Mouse (Mus musculus): ENCODE results near the gene Mpzl1.

DNA sequence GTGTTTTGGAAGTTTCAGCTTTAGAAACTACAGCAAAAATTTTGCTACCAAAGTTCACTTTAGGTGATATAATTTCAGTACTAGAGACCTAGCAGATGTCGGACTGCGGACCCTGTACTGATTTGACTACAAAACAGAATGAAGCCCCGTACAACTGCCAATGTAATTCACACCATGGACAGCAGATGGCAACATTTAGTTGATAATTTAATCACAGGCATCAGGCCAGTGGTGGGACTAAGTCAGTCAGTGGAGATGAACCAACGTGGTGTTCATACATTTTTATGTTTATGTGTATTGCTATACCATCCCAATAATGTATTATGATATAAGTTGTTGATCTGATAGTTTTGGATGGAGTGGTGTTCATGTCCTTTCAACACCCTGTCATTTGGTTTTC, 26.4 kb upstream of the Mpzl1 start:
- peak; percentile 91 for TF ChIP-seq CTCF (conservative IDR thresholded peaks at IDR 0.05; ENCODE audit: low read length)
- TF ChIP-seq NANOG (IDR thresholded peaks at IDR 0.05; ENCODE audit: borderline replicate concordance, low read length): no peak
